Mouse (Mus musculus): ENCODE results near the gene C1s2.
"Not testable (repeated sequence)": the region's sequence is repeated elsewhere in the genome, so short reads cannot be mapped to it uniquely, and the experiment has no call there.

DNA sequence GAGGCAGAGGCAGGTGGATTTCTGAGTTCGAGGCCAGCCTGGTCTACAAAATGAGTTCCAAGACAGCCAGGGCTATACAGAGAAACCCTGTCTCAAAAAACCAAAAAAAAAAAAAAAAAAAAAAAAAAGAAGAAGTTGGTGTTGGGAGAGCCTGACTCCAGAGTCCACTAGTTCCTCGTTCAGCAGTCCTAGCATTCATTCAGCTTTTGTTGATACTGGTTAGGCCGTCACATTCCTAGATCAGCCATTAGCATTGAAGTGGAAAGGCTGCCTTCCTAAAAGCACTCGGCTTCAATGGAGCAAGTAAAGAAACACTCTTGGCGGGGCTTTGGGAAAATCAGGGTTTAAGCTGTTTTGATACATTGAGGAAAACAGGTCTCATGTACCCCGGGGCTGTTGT is 46.4 kb upstream of the C1s2 start:
- not testable (repeated sequence) for TF ChIP-seq POLR2A (IDR thresholded peaks at IDR 0.05; ENCODE audit: borderline replicate concordance, extremely low read depth, insufficient read depth, insufficient read length, poor library complexity, severe bottlenecking); CTCF (IDR thresholded peaks at IDR 0.05; ENCODE audit: borderline replicate concordance, extremely low read depth, insufficient read depth, insufficient read length)

All from brain, embryonic 14.5 days (tissue).